In genomic region chr2:4098948-4099776, GRCm38 (mm10) we compare ENCODE assay signal across 9 mouse cellular contexts.
DNase-seq lines count a peak whose midpoint lies in the region; ATAC-seq lines count a peak whose summit lies in the region.
"Had no signal": no experiment of that assay in that cellular context is flagged by ENCODE, and none has a peak within 500 bp of the region (broad histone marks: within the 10 kb centered on the region; RNA-seq: fewer than 3 reads in every experiment).

No protein-coding gene starts in this region.

- H3K4me3 ChIP-seq in hindbrain, embryonic 10.5 days, result no peak overlapping the region
- no peak overlapping the region for H3K4me3 ChIP-seq in midbrain, embryonic 10.5 days

- no peaks in the 10 kb centered on the region for H3K27me3 ChIP-seq in hindbrain, embryonic 10.5 days (ENCODE audit: insufficient read depth, poor library complexity, severe bottlenecking)
- H3K27me3 ChIP-seq in midbrain, embryonic 10.5 days (ENCODE audit: low read depth, poor library complexity, severe bottlenecking), result peaks cover 81% of the 10 kb centered on the region

- H3K27ac ChIP-seq in hindbrain, embryonic 10.5 days, result 0 out of 2 replicates have a peak overlapping the region, but pooled peaks have one; percentile 16
- no peak overlapping the region for H3K27ac ChIP-seq in midbrain, embryonic 10.5 days (replicated peaks)

- no peak for ATAC-seq in megakaryocyte, adult 5-6 weeks (ENCODE audit: poor library complexity, severe bottlenecking)

- peak; percentile 15 to 38 for DNase-seq in left cerebral cortex, adult 18-20 months (ENCODE audit: low spot score in 2 of 2)
- no peak for DNase-seq in left cerebral cortex, adult 11 months (ENCODE audit: low spot score)
- DNase-seq in hindbrain, embryonic 10.5 days (ENCODE audit: low spot score), result peak; percentile 55
- DNase-seq in midbrain, embryonic 10.5 days (ENCODE audit: low spot score), result peak; percentile 52
- DNase-seq in right cerebral cortex, postnatal 25 days, result peak; percentile 44
- DNase-seq in thymus, postnatal 10 days (ENCODE audit: low spot score in 2 of 2), result no peak
- no peak for DNase-seq in urinary bladder, postnatal 10 days (ENCODE audit: low spot score)
- DNase-seq: thymus, postnatal 36 days had no signal

- 52% methylated on average over 8 of the region's 8 CpGs for WGBS in hindbrain, embryonic 10.5 days
- WGBS in midbrain, embryonic 10.5 days, result 43% methylated on average over 8 of the region's 8 CpGs

- H3K9me3 ChIP-seq in hindbrain, embryonic 10.5 days, result no peaks in the 10 kb centered on the region
- H3K9me3 ChIP-seq in midbrain, embryonic 10.5 days (replicated peaks), result no peaks in the 10 kb centered on the region

- peaks cover 15% of the 10 kb centered on the region for H3K4me1 ChIP-seq in hindbrain, embryonic 10.5 days (replicated peaks)
- peaks cover 15% of the 10 kb centered on the region for H3K4me1 ChIP-seq in midbrain, embryonic 10.5 days

- no peaks in the 10 kb centered on the region for H3K36me3 ChIP-seq in hindbrain, embryonic 10.5 days
- H3K36me3 ChIP-seq in midbrain, embryonic 10.5 days, result no peaks in the 10 kb centered on the region

Comparison
In these comparisons a context has a peak if more than half of its experiments do, and no peak if none do; other contexts are left out.
1. DNase-seq: peak in left cerebral cortex, adult 18-20 months (2 of 2), hindbrain, embryonic 10.5 days (single experiment), midbrain, embryonic 10.5 days (single experiment) and right cerebral cortex, postnatal 25 days (single experiment); none in left cerebral cortex, adult 11 months (single experiment), thymus, postnatal 10 days (0 of 2) and urinary bladder, postnatal 10 days (single experiment).